Mouse (Mus musculus) erythroblast, embryonic 14.5 days (primary cell): ENCODE measurements around the gene Spock3.

Experiments
- GATA1 ChIP-seq: IDR thresholded peaks from 2 replicates; pipeline ENCODE4 v1.6.1; 2012; ENCODE audit warnings: low read length, inconsistent platforms, mixed read lengths
- TAL1 ChIP-seq: IDR thresholded peaks from 3 replicates; pipeline ENCODE4 v1.6.1; 2012; ENCODE audit warnings: low read length, inconsistent platforms, mixed read lengths

- TF ChIP-seq TAL1 (no peak), GATA1 (no peak)
These were observed 19.1 kb downstream of the Spock3 start for GRCm38 (mm10) chr8:62969802-62970372.
